Mouse (Mus musculus): Measurements from ENCODE around the gene Pde3a. TPM values are rescaled to one million over a fixed set of nuclear protein-coding genes. Genes with fewer than 3 reads are reported as not detected.
"Not testable (repeated sequence)": the region's sequence is repeated elsewhere in the genome, so short reads cannot be mapped to it uniquely, and the experiment has no call there.

The Pde3a gene
- polyA plus RNA-seq, 1 experiment from 2014 or later: 4.0 TPM

DNA sequence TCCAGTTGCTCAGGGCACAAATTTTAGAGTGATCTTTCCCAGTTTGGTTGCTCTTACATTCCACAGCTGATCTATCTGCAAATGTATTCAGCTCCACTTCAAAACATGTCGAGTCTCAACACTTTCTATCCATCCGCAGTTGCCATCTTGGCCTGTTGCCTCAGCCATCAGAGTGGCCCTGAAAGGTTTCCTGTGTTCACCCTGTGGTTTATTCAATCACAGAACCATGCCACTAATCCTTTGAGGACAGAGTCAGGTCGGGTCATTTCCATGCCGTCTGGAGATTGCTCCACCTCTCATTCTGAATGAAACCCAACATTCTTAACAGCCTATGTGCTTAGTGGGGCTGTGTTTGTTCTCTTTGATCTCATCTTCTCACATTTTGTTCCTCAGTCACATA is 73.9 kb downstream of the Pde3a start:
- Histone ChIP-seq H3K4me3 (ENCODE audit: low read depth, low read length) (no peak overlapping the region), H3K27me3 (ENCODE audit: control insufficient read depth, insufficient read depth, low read length) (no peaks in the 10 kb centered on the region), H3K36me3 (ENCODE audit: control insufficient read depth, insufficient read depth, low read length) (no peaks in the 10 kb centered on the region), H3K4me1 (replicated peaks; ENCODE audit: control insufficient read depth, insufficient read depth) (no peaks in the 10 kb centered on the region), H3K9ac (ENCODE audit: low read length) (no peak overlapping the region), H3K4me2 (replicated peaks; ENCODE audit: low read depth) (no peak overlapping the region), H3K27ac (replicated peaks) (no peak overlapping the region), H3K9me3 (ENCODE audit: control insufficient read depth, low read length) (no peaks in the 10 kb centered on the region)
- ATAC-seq (ENCODE audit: low FRiP score, low TSS enrichment) (no peak), DNase-seq (ENCODE audit: low spot score) (no peak)
- WGBS: 37% methylated on average over 4 of the region's 4 CpGs
- no peak for TF ChIP-seq CTCF (IDR thresholded peaks at IDR 0.05; ENCODE audit: low read depth)
- TF ChIP-seq EP300 (optimal IDR thresholded peaks at IDR 0.05): no peak

DNA sequence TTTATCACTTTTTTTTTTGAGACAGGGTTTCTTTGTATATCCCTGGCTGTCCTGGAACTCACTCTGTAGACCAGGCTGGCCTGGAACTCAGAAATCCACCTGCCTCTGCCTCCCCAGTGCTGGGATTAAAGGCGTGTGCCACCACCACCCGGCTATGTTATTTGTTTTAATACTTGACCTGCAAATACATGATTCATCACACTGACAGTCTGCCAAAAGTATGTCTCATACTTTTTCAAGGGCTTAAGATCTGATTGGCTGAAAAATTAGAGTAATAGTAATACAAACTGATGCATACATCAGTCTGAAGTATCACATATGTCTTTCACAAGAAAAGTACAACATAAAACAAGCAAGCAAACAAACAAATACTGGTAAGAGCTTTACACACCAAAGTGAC is 78.1 kb downstream of the Pde3a start:
- not testable (repeated sequence) for H3K27me3 ChIP-seq (ENCODE audit: control insufficient read depth, insufficient read depth, low read length); H3K27ac ChIP-seq (replicated peaks); H3K9ac ChIP-seq (ENCODE audit: low read length); DNase-seq (ENCODE audit: low spot score); ATAC-seq (ENCODE audit: low FRiP score, low TSS enrichment); H3K9me3 ChIP-seq (ENCODE audit: control insufficient read depth, low read length); H3K4me3 ChIP-seq (ENCODE audit: low read depth, low read length); H3K36me3 ChIP-seq (ENCODE audit: control insufficient read depth, insufficient read depth, low read length); H3K4me2 ChIP-seq (replicated peaks; ENCODE audit: low read depth); H3K4me1 ChIP-seq (replicated peaks; ENCODE audit: control insufficient read depth, insufficient read depth)
- WGBS: 46% methylated on average over 2 of the region's 2 CpGs

DNA sequence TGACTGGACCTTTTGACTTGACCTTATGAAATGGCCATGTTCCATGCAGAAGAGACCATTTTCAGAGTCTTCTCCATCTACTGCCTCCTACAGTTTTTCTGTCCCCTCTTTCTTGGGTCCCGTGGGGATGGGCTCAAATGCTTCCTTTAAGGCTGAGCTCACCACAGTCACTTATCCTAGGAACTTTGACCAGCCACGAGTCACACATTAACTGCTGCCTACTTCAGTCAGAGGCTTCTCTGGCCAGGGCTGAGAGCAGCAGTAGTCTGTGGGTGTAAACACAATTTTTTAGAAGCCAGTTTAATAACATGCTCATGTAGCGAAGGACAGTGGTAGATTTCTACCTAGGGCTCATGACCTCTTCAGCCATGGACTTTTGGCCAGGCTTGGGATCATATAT is 79.0 kb downstream of the Pde3a start:
- no peak for DNase-seq (ENCODE audit: low spot score)
- Histone ChIP-seq H3K9me3 (ENCODE audit: control insufficient read depth, low read length) (no peaks in the 10 kb centered on the region), H3K36me3 (ENCODE audit: control insufficient read depth, insufficient read depth, low read length) (no peaks in the 10 kb centered on the region), H3K9ac (ENCODE audit: low read length) (no peak overlapping the region), H3K27ac (replicated peaks) (no peak overlapping the region), H3K4me1 (replicated peaks; ENCODE audit: control insufficient read depth, insufficient read depth) (no peaks in the 10 kb centered on the region), H3K4me2 (replicated peaks; ENCODE audit: low read depth) (no peak overlapping the region), H3K27me3 (ENCODE audit: control insufficient read depth, insufficient read depth, low read length) (no peaks in the 10 kb centered on the region), H3K4me3 (ENCODE audit: low read depth, low read length) (no peak overlapping the region)
- TF ChIP-seq EP300 (optimal IDR thresholded peaks at IDR 0.05) (no peak), CTCF (IDR thresholded peaks at IDR 0.05; ENCODE audit: low read depth) (no peak)
- no peak for ATAC-seq (ENCODE audit: low FRiP score, low TSS enrichment)
- 81% methylated on average over 3 of the region's 3 CpGs for WGBS

DNA sequence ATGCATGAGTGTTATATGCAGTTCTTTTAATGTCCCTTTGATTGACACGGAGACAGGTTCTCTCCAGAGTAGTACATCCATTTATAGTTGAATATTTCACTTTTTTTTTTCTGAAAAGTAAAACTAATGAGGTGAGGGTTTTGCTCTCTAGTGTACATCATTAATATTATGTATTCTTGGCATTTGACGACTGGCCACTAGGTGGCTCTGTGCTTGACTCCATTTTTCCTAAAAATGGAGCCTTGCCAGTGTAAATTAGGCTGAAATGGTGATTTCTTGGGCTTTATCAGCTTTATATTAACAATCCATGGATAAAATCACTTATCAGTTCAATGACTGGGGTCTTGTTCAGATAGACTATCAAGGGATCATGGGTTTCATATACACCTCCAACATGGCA is 82.4 kb downstream of the Pde3a start:
- 46% methylated on average over 2 of the region's 2 CpGs for WGBS

DNA sequence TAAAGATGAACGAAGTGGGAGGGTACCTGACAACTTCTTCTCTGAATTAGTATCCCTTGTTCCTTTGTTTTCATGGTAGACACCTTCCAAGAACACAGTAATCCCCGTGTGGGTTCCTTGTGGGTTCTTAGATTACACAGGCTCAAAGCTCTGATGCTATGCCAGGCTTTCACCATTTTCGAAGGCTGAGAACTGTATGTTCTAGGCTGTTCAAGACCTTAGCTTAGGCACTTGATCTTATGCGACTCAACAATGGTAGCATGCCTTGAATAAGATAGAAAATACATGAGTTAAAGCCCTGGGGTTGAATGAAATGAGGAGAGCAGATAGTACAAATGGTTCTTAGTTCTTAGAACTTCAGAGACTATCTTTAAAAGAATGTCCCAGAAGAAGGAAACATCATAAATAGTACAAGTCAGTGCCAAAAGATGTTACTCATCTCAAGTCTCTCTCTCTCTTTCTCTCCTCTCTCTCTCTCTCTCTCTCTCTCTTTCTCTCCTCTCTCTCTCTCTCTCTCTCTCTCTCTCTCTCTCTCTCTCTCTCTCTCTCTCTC is 83.6 kb downstream of the Pde3a start:
- Histone ChIP-seq H3K36me3 (ENCODE audit: control insufficient read depth, insufficient read depth, low read length) (no peaks in the 10 kb centered on the region), H3K9me3 (ENCODE audit: control insufficient read depth, low read length) (no peaks in the 10 kb centered on the region), H3K9ac (ENCODE audit: low read length) (no peak overlapping the region), H3K27me3 (ENCODE audit: control insufficient read depth, insufficient read depth, low read length) (no peaks in the 10 kb centered on the region), H3K4me3 (ENCODE audit: low read depth, low read length) (no peak overlapping the region), H3K4me2 (replicated peaks; ENCODE audit: low read depth) (no peak overlapping the region), H3K27ac (replicated peaks) (no peak overlapping the region), H3K4me1 (replicated peaks; ENCODE audit: control insufficient read depth, insufficient read depth) (no peaks in the 10 kb centered on the region)
- TF ChIP-seq EP300 (optimal IDR thresholded peaks at IDR 0.05) (no peak), CTCF (IDR thresholded peaks at IDR 0.05; ENCODE audit: low read depth) (no peak)
- no peak for DNase-seq (ENCODE audit: low spot score)
- ATAC-seq (ENCODE audit: low FRiP score, low TSS enrichment): no peak
- 74% methylated on average over 4 of the region's 4 CpGs for WGBS

More for the DNA sequence above, 82.4 kb downstream of the Pde3a start:
- no peaks in the 10 kb centered on the region for H3K36me3 ChIP-seq (ENCODE audit: control insufficient read depth, insufficient read depth, low read length)
- no peak overlapping the region for H3K27ac ChIP-seq (replicated peaks)
- no peak overlapping the region for H3K9ac ChIP-seq (ENCODE audit: low read length)
- no peaks in the 10 kb centered on the region for H3K27me3 ChIP-seq (ENCODE audit: control insufficient read depth, insufficient read depth, low read length)
- H3K4me2 ChIP-seq (replicated peaks; ENCODE audit: low read depth): no peak overlapping the region
- no peak overlapping the region for H3K4me3 ChIP-seq (ENCODE audit: low read depth, low read length)
- DNase-seq (ENCODE audit: low spot score) (no peak), ATAC-seq (ENCODE audit: low FRiP score, low TSS enrichment) (no peak)
- H3K4me1 ChIP-seq (replicated peaks; ENCODE audit: control insufficient read depth, insufficient read depth): no peaks in the 10 kb centered on the region
- TF ChIP-seq CTCF (IDR thresholded peaks at IDR 0.05; ENCODE audit: low read depth) (peak; percentile 53), EP300 (optimal IDR thresholded peaks at IDR 0.05) (no peak)
- H3K9me3 ChIP-seq (ENCODE audit: control insufficient read depth, low read length): no peaks in the 10 kb centered on the region

DNA sequence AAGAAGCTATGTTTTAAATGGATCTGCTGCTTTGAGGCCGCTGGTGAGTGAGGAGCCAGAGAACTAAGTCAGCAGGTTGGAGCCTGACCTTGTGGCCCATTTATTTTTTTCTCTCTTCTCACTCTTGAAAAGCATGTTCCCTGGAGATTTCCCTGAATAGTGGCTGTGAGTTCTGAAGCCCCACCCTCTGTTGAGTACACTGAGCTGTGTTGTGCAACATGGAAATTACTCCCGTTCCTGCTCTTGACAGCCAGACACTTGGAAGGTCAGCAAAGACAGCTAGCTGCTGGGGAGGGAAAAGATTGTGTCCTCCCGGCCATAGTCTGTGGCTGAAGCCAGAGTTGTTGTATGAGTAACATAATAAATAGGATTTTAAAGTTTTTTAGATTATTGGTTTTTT is 84.2 kb downstream of the Pde3a start:
- Histone ChIP-seq H3K27me3 (ENCODE audit: control insufficient read depth, insufficient read depth, low read length) (no peaks in the 10 kb centered on the region), H3K4me3 (ENCODE audit: low read depth, low read length) (no peak overlapping the region), H3K9ac (ENCODE audit: low read length) (no peak overlapping the region), H3K9me3 (ENCODE audit: control insufficient read depth, low read length) (no peaks in the 10 kb centered on the region), H3K27ac (replicated peaks) (no peak overlapping the region), H3K4me2 (replicated peaks; ENCODE audit: low read depth) (no peak overlapping the region), H3K36me3 (ENCODE audit: control insufficient read depth, insufficient read depth, low read length) (no peaks in the 10 kb centered on the region), H3K4me1 (replicated peaks; ENCODE audit: control insufficient read depth, insufficient read depth) (no peaks in the 10 kb centered on the region)
- ATAC-seq (ENCODE audit: low FRiP score, low TSS enrichment) (peak; percentile 87), DNase-seq (ENCODE audit: low spot score) (peak; percentile 49)
- WGBS: 26% methylated on average over 3 of the region's 3 CpGs
- TF ChIP-seq EP300 (optimal IDR thresholded peaks at IDR 0.05) (no peak), CTCF (IDR thresholded peaks at IDR 0.05; ENCODE audit: low read depth) (no peak)

Data from stomach, postnatal 0 days (tissue).